Comparison of ENCODE assay signal across 23 mouse cellular contexts in the genomic region with DNA sequence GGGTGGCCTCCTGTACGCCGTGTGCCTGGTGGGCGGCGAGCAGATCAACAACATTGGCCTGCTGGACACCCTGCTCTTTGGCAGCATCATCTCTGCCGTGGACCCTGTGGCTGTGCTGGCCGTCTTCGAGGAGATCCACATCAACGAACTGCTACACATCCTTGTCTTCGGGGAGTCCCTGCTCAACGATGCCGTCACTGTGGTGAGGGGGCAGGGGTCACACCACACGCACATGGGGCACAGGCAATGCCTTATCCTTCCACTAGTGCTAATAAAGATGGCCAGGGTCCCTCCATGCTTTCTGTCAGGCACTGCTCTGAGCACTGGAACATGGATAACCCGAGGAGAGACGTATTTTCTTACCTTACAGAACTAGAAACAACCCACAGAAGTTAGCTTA. TPM values are rescaled to one million over a fixed set of nuclear protein-coding genes. Genes with fewer than 3 reads are reported as not detected.
A peak's percentile ranks its signal among the peaks of the same experiment; 100 is the strongest.
DNase-seq lines count a peak whose midpoint lies in the region; TF ChIP-seq lines count a peak whose summit lies in the region.
"Had no signal": no experiment of that assay in that cellular context is flagged by ENCODE, and none has a peak within 500 bp of the region (broad histone marks: within the 10 kb centered on the region; RNA-seq: fewer than 3 reads in every experiment).

No protein-coding gene starts in this region.

- no peaks in the 10 kb centered on the region for H3K27me3 ChIP-seq in testis, adult 2 months (ENCODE audit: control insufficient read depth, insufficient read depth, low read length)
- H3K27me3 ChIP-seq in limb, embryonic 10.5 days (ENCODE audit: low read depth, poor library complexity, severe bottlenecking) = no peaks in the 10 kb centered on the region
- H3K27me3 ChIP-seq: embryonic facial prominence, embryonic 15.5 days; forebrain, embryonic 12.5 days; heart, embryonic 15.5 days; kidney, embryonic 15.5 days; liver, embryonic 15.5 days; lung, embryonic 15.5 days; midbrain, embryonic 13.5 days; neural tube, embryonic 13.5 days; Patski had no signal

- DNase-seq in gastrocnemius, adult 2 months = peak; percentile 15
- DNase-seq in gastrocnemius, postnatal 4 days (ENCODE audit: low spot score in 2 of 2) = no peak
- no peak for DNase-seq in testis, postnatal 10 days (ENCODE audit: low spot score)
- DNase-seq in limb, embryonic 10.5 days (ENCODE audit: low spot score) = no peak
- DNase-seq in ovary, postnatal 36 days (ENCODE audit: low spot score) = no peak
- no peak for DNase-seq in cerebellum, adult 9-10 months
- DNase-seq: adrenal gland, postnatal 14 days; cerebellum, adult 18-20 months; forebrain, postnatal 0 days; gastrocnemius, postnatal 10 days; kidney, adult 18-20 months; kidney, postnatal 25 days had no signal

- intact Hi-C loops in gastrocnemius, adult 2 months (cut with DNase I) = no loop called here

- TF ChIP-seq CTCF in gastrocnemius, adult 2 months (IDR thresholded peaks at IDR 0.05) = no peak
- peak; percentile 3; the same call in 1 of the 2 replicates for TF ChIP-seq CTCF in testis, adult 2 months (IDR thresholded peaks at IDR 0.05; ENCODE audit: control insufficient read depth, insufficient read depth, insufficient replicate concordance, low read depth, low read length)

- no peaks in the 10 kb centered on the region; the same call in 1 of the 2 replicates for H3K4me1 ChIP-seq in testis, adult 2 months (ENCODE audit: control insufficient read depth, insufficient read depth, low read length)
- peaks cover 13% of the 10 kb centered on the region for H3K4me1 ChIP-seq in limb, embryonic 10.5 days

- WGBS in limb, embryonic 10.5 days = 91% methylated on average over 14 of the region's 14 CpGs

- no peak overlapping the region for H3K4me3 ChIP-seq in gastrocnemius, adult 2 months
- H3K4me3 ChIP-seq in testis, adult 2 months (ENCODE audit: control insufficient read depth, low read depth, low read length) = no peak overlapping the region
- no peak overlapping the region for H3K4me3 ChIP-seq in limb, embryonic 10.5 days
- H3K4me3 ChIP-seq: embryonic facial prominence, embryonic 15.5 days; forebrain, embryonic 12.5 days; heart, embryonic 15.5 days; kidney, embryonic 15.5 days; liver, embryonic 15.5 days; lung, embryonic 15.5 days; midbrain, embryonic 13.5 days; neural tube, embryonic 13.5 days had no signal

- no peaks in the 10 kb centered on the region for H3K9me3 ChIP-seq in limb, embryonic 10.5 days (replicated peaks)
- H3K9me3 ChIP-seq: embryonic facial prominence, embryonic 15.5 days; forebrain, embryonic 12.5 days; heart, embryonic 15.5 days; kidney, embryonic 15.5 days; liver, embryonic 15.5 days; lung, embryonic 15.5 days; midbrain, embryonic 13.5 days; neural tube, embryonic 13.5 days had no signal

- H3K36me3 ChIP-seq in testis, adult 2 months (ENCODE audit: control insufficient read depth, insufficient read depth, low read length) = no peaks in the 10 kb centered on the region
- peaks cover 63% of the 10 kb centered on the region for H3K36me3 ChIP-seq in limb, embryonic 10.5 days

- H3K27ac ChIP-seq in gastrocnemius, adult 2 months = no peak overlapping the region
- H3K27ac ChIP-seq in testis, adult 2 months (ENCODE audit: control insufficient read depth, insufficient read depth, low read depth, low read length) = no peak overlapping the region
- 0 out of 2 replicates have a peak overlapping the region, but pooled peaks have one; percentile 6 for H3K27ac ChIP-seq in limb, embryonic 10.5 days
- H3K27ac ChIP-seq: embryonic facial prominence, embryonic 15.5 days; forebrain, embryonic 12.5 days; heart, embryonic 15.5 days; kidney, embryonic 15.5 days; liver, embryonic 15.5 days; lung, embryonic 15.5 days; midbrain, embryonic 13.5 days; neural tube, embryonic 13.5 days; stomach, postnatal 0 days had no signal

- 0 out of 2 replicates have a peak, but pooled peaks have one; percentile 9 for TF ChIP-seq POLR2A in testis, adult 2 months (IDR thresholded peaks at IDR 0.05; ENCODE audit: control insufficient read depth, low read depth, low read length)

RNA-seq across cellular contexts. Expression of a gene that starts 42.6 kb away (rescaled TPM):
- total RNA-seq in gastrocnemius, adult 2 months (2021) = 10 to 100 TPM in 1 of 2 experiments, 1 to 10 TPM in 1; 8.1 to 11.7 TPM
- 10 to 100 TPM; 24.1 to 24.4 TPM for total RNA-seq in gastrocnemius, postnatal 4 days (2021)
- 48.4 and 59.6 TPM in 2 replicates for polyA plus RNA-seq in testis, adult 2 months (2012; rRNA removed)
- 8.7 and 9.0 TPM in 2 replicates for polyA plus RNA-seq in limb, embryonic 10.5 days (2016; fragmentation: Nextera tagmentation; extraction: Ambion mirVana)

RNA-seq across cellular contexts. Expression of a gene that starts 58.8 kb away (rescaled TPM):
- 10 to 100 TPM; 86.7 to 93.4 TPM for total RNA-seq in gastrocnemius, adult 2 months (2021)
- total RNA-seq in gastrocnemius, postnatal 4 days (2021) = 10 to 100 TPM; 43.1 to 45.0 TPM
- 323 and 338 TPM in 2 replicates for polyA plus RNA-seq in testis, adult 2 months (2012; rRNA removed)
- polyA plus RNA-seq in limb, embryonic 10.5 days (2016; fragmentation: Nextera tagmentation; extraction: Ambion mirVana) = 14.3 and 15.5 TPM in 2 replicates
